Mouse (Mus musculus): ENCODE results near the gene Hdgfl1.

Hdgfl1 gene

DNA sequence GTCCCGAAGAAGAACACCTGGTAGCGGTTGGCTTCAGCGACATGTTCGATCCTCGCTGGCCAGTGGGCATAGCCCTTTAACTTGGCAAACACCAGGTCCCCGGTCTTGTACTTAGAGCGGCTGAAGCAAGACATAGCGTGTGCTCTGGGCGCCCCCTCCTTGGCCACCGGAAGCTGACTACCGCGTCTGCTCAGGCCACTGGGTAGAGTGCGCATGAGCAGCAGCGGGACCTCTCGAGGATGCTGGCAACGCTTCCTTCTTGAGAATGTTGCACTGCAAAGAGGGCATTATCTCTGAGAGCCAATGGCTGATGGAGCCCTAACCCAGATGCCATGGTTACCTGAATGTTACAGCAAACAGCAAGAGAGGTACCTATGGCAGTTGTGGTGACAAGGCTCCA lies at the start of gene Hdgfl1:
Hdgfl1 (minus strand) TSS at position 211 of the 400 bp plus-strand sequence.
- no peak for DNase-seq

DNA sequence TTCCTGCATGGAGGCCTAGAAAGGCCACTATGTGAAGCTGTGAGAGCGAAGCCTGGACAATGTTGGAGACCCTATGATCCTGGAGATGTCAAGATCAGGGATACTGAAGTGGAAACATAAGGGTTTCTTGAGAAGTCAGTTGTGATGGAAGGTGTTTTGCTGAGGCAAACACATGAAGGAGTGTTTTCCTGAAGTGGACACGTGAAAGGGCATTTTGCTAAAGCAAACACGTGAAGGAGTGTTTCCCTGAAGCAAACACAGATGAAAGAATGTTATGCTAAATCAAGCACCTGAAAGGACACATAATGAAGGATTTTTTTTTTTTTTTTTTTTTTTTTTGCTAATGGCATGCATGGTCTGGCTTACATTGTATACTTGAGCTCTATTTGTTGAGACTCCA lies 25.5 kb upstream of the Hdgfl1 start:
- DNase-seq = no peak

DNA sequence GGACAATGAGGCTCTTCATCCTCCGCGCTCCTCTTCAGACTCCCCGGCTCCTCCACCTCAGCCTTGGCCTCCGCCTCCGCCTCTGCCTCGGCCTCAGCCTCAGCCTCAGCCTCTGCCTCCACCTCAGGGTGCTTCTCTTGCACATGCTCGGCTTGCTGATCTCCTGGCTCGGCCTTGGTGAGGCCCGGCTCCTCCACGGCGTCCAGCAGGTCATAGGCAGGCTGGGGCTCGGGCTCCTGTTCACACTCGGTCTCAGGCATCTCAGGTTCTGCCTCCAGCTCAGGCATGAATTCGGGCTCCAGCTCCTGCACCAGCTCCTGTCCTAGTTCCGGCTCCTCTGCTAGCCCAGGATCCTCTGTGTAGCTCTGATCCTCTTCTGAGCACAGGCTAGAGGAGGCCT lies 541 bp downstream of the Hdgfl1 start:
- no peak for DNase-seq

DNA sequence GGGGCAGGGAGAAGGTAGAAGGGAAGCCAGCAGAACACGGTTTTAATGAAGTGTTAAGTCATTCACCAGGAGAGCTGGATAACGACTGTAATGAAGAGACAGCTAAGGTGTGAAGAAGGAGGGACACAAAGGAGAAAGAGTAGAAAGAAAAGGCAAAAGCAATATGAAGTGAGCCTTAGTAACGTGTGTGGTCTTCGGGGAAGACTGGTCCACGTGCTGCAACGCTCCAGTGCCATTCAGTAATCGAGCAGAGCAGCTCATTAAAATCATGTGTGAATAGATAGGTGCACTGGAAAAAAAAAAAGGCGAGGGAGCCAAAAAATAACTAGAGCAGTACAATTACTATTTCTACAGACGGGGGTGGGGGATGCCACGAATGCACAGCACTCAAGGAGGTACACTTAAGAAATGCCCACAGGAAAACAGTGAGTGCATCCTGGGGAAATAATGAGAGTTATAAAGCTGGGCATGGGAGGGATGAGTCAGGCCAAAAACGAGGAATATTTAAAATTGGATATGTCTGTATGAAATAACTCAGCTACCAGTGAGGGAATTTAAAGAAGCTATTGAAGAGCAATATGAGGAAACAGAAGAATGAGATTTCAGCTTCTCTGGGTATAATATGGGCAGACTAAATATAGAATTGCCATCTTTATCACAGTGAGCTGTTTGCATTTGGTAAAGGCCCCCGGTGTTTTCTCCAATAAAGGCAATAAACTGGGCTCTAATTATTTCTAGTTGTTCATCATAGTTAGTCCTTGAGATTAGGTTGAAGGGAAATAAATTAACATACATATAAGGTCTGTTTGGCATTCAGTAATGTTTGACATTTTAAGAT lies 7.8 kb downstream of the Hdgfl1 start:
- no peak for DNase-seq

DNA sequence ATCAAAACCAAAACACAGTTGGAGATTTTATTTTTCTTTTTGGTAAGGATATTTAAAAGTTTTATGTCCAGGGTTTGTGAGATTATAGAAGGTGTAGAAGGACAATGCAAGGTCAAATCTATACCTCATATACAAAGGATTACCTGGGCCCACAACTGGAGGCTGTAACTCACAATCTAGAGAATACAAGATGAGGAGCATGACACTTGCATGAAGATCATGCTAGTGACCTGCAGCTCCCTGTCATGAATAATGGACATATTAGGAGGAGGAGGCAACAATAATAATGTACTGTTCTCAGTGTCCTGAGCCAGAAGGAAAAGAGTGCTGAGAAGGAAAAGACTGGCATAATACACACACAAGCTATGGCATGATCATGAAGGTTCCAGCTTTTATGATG lies 17.1 kb downstream of the Hdgfl1 start:
- no peak for DNase-seq

DNA sequence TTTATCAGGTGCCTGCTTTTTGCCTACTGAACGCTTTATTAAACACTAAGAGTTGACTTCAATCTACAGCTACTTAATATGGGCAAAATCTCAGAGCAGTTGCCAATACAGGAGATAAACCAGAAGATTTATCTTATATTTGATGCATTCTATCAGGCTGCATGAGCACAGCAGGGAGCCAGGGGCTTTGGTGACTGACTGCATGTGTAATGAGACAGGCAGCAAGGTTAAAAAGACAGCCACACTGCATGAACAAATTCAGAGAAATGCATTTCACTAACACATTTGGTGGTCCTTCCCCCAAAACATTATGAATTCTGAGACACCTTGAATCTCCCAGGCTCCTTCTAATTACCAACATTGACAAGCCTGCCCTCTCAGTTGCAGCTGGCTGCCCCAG lies 17.6 kb downstream of the Hdgfl1 start:
- no peak for DNase-seq

DNA sequence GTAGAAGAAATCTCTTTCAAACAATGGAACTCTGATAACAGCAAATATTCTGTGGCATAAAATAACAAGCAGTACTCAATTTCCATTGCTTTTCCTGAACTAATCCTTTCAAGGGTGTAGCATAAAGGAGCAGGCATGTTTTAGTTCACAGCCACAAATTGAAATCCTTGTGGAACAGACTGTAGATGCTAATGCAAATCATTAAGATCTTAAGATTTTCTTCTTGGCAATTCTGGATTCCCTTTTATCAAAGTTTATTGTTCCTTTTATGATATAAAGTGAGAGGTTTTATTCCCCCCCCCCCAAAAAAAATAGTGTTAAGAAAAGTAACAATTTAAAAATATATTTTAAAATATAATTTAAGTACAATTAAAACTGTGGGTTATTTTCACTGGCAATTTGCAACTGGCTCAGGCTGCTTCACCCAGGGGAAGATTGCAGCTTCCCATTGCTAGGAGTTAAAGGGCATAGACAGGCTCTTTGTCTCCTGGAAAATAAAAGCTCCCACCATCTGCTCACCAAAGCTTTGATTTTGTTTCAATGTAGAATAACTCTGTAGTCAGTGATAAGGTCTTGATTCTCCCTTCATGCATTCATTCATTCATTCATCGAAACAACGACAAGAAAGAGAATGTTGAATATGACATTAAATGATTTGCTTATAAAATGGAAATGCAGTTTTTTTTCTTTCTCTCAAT lies 24.1 kb downstream of the Hdgfl1 start:
- DNase-seq = no peak

DNA sequence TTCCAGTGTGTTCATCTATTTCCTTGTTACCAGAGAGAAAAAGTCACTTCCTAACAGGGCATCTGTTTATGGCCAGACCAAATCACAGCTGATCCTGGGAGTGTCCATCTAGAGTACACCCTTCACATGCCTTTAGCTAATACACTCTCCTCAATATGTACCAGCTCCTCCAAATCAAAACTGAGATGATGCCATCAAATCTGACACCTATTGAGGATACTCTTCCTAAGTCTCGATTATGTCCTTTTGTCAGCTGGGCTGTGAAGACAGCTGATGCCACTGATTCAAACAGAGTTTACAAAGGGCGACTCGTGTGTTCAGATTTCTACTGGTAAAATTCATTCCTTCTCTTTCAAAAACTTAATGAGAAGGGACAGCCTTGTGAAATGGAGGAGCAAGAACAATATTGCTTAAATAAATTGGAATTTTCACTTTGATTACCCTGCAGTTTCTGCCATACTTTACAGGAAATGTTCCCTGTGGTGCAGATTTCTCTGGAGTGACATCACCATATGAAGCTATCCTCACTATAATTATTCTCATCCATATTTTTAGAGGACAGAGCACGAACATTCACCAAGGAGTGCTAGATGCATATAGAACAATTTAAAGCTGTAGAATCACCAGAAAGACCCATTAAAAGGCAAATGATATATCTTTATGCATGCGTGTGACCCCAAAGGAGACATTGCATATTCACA lies 24.8 kb downstream of the Hdgfl1 start:
- DNase-seq = no peak

DNA sequence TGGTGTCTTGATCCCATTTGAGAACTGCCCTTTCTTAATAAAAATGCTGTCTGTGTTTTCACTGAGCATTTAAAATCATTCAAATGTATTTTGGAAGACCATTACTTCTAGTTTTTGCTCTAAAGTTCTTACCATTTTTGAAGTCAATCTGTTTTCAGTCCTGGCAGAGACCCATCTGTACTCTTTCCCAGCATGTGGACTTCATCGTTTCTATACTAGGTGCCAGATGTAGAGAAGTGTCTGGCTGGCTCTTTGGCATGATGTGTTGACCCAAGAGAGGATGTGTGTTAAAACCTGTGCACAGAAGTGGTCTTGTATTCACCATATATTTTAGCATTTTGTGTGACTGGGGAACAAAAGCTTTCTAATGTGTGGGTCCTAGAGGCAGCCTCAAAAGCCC lies 25.9 kb downstream of the Hdgfl1 start:
- DNase-seq = no peak

DNA sequence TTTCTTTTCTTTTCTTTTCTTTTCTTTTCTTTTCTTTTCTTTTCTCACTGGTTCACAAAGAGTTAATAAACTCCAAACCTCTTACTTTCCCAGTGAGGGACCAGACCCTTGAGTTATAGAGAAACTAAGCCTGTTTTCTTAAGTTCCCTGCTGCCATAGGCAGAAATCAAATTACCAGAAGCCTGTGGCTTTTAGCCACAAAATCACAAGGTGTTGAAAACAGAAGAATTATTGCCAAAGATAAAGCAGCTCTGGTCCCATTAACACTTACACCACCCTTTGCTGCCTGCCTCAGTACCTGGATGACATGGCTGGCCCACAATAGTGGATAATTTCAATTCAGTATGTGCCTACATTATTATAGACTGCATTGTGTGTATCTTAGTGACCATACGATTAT lies 35.0 kb downstream of the Hdgfl1 start:
- DNase-seq = no peak

DNA sequence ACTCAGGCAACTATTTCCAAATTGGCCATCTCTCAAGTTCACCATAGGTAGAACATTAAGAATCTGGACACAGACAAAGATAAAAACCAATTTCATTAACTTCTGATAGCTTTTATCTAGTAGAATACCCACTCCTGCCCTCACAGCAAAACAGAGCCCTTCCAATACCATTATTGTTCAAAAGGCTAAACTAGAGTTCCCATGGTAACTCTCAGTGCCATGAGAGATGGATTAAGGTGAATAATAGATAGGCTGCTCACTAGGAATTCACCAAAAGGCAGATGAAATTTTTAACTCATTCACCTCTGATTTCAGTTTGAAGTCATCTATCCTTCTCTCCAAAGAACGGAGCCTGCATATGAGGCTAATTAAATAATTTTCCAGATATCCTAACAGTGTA lies 45.7 kb downstream of the Hdgfl1 start:
- DNase-seq = no peak

DNA sequence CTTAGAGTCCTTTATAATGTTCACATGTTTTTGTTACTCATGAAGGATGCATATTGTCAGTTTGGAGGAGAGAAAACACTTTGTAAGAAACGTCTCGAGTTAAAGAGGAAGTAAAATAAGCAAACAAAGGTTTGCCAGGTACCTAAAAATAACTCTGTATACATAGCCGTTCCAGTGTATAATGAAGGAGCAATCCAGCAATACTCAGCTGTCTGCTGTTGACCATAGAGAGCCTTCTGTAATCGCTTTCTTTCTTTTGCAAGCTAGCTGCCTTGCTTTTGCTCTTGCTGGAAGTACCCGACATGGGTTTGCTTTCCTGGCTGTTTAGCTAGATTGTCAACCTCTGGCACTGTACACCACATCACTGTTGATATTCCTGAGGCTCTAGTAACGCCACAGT lies 48.6 kb downstream of the Hdgfl1 start:
- no peak for DNase-seq

DNA sequence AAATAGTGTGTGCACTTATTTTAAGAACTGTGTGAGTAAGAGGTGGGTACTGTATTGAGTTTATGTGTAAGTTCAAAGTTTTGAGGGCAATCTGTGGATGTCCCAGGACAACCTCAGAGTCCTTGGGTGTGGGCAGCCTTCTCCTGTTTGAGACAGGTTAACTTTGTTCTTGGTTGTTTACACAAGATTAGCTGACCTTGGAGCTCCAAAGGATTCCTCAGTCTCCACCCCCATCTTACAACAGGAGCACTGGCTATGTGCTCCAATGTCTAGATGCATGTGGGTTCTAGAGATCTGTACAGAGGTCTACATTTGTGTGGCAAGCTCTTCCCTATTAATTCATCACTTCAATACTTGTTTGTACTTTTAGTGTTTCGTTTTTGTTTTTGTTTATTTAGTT lies 49.0 kb downstream of the Hdgfl1 start:
- DNase-seq = no peak

DNA sequence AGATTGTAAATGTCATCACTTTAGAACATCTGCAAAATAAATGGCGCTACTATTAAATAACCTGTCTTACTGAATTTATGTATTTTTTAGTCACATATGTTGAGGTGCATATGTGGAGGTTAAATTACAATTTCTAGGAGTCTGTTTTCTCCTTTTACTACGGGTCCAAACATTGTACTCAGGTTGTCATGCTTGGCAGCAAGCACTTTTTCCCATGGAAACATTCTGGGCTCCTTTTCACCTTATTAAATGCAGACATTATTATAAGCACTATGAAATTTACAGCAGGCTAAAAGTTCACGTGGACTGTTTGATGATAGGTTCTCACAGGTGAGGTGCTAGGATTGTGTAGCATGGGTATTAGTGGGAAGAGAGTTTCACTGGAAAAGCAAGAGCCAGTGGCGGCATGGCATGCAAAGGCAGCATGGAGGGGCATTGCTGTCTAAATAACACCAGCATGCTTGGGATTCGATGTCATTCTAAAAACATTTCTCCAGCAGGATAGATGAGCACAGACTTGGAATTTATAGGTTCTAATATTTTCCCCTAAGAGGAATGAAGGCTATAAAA lies 50.7 kb downstream of the Hdgfl1 start:
- no peak for DNase-seq

Data from B cell, adult 2 months (primary cell).